Mouse (Mus musculus) forelimb bud, embryonic 11.5 days (tissue): ENCODE results near the gene Tnnt2.

Source experiments
- DNase-seq: peaks from one replicate; pipeline ENCODE4 v3.0.0-alpha.2; 2012; ENCODE audit warnings: low read depth, low spot score

The Tnnt2 gene

GRCm38 (mm10) chr1:135818481-135819086, 17.6 kb upstream of the Tnnt2 start, which contains the start of gene Lad1:
Gene Lad1 (plus strand): TSS chr1:135818598.
- DNase-seq, result no peak

GRCm38 (mm10) chr1:135820071-135820470, 16.1 kb upstream of the Tnnt2 start:
- DNase-seq, result no peak

- DNase-seq, result no peak
Observed at GRCm38 (mm10) chr1:135820736-135821364, 15.3 kb upstream of the Tnnt2 start.

GRCm38 (mm10) chr1:135821780-135822179, 14.4 kb upstream of the Tnnt2 start:
- no peak for DNase-seq

GRCm38 (mm10) chr1:135828918-135829317, 7.2 kb upstream of the Tnnt2 start:
- DNase-seq, result peak; percentile 39

- no peak for DNase-seq
Observed at GRCm38 (mm10) chr1:135834206-135834859, 1.8 kb upstream of the Tnnt2 start.

- DNase-seq, result no peak
Observed at GRCm38 (mm10) chr1:135834983-135835382, 1.2 kb upstream of the Tnnt2 start.

- DNase-seq, result no peak
Observed at GRCm38 (mm10) chr1:135838626-135839025, 2.5 kb downstream of the Tnnt2 start.

- DNase-seq, result no peak
Observed at GRCm38 (mm10) chr1:135839065-135839464, 2.9 kb downstream of the Tnnt2 start.

GRCm38 (mm10) chr1:135840675-135841395, 4.7 kb downstream of the Tnnt2 start:
- DNase-seq, result no peak

GRCm38 (mm10) chr1:135843519-135844262, 7.5 kb downstream of the Tnnt2 start:
- no peak for DNase-seq

- no peak for DNase-seq
Observed at GRCm38 (mm10) chr1:135844481-135844880, 8.3 kb downstream of the Tnnt2 start.

GRCm38 (mm10) chr1:135846632-135847031, 10.5 kb downstream of the Tnnt2 start:
- no peak for DNase-seq

- DNase-seq, result peak; percentile 61
Observed at GRCm38 (mm10) chr1:135847139-135847562, 11.0 kb downstream of the Tnnt2 start.

- DNase-seq, result no peak
Observed at GRCm38 (mm10) chr1:135847611-135848351, 11.6 kb downstream of the Tnnt2 start.

GRCm38 (mm10) chr1:135850722-135851512, 14.8 kb downstream of the Tnnt2 start:
- DNase-seq, result no peak

- DNase-seq, result no peak
Observed at GRCm38 (mm10) chr1:135852044-135852756, 16.0 kb downstream of the Tnnt2 start.

- no peak for DNase-seq
Observed at GRCm38 (mm10) chr1:135853200-135853599, 17.0 kb downstream of the Tnnt2 start.

GRCm38 (mm10) chr1:135854591-135855343, 18.6 kb downstream of the Tnnt2 start:
- no peak for DNase-seq
